In the genomic region with DNA sequence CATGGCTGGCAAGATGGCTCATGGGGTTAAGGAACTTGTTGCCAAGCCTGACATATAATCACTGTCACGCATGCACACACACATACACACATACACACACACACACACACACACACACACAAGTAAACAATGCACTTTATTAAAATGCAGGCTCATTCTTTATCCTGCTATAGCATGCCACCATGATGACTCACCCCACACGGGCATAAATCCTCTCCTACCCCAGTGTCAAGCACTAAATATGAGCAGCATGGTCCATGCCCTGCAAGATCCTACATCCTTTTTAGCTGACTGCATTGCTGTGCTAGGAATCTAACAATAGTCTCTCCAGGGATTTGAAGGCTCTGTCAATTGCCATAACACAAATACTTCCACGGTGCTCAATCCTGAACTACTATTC, we compare ENCODE assay signal across 12 mouse cellular contexts.
DNase-seq lines count a peak whose midpoint lies in the region.
"Had no signal": no experiment of that assay in that cellular context is flagged by ENCODE, and none has a peak within 500 bp of the region (broad histone marks: within the 10 kb centered on the region; RNA-seq: fewer than 3 reads in every experiment).

No protein-coding gene starts in this region.

- DNase-seq in heart, adult 11 months = peak; percentile 42
- DNase-seq in heart, adult 8-10 months (ENCODE audit: low spot score) = no peak
- DNase-seq in testis, postnatal 10 days (ENCODE audit: low spot score) = peak; percentile 18
- no peak for DNase-seq in testis, postnatal 14 days (ENCODE audit: low spot score)
- DNase-seq in NIH3T3 (ENCODE audit: low read depth) = peak; percentile 54
- DNase-seq in left cerebral cortex, postnatal 25 days (ENCODE audit: low spot score in 2 of 2) = no peak
- DNase-seq: adrenal gland, postnatal 10 days; cerebellum, adult 18-20 months; cerebellum, adult 9-10 months; cerebellum, postnatal 14 days; gastrocnemius, postnatal 14 days; heart, adult 2 months had no signal

- intact Hi-C loops in left cerebral cortex, postnatal 25 days (cut with DNase I) = loop anchor here (10.0 kb wide), 1 partner anchor 294 kb away; no protein-coding TSS in a partner anchor

Comparison
In these comparisons a context has a peak if more than half of its experiments do, and no peak if none do; other contexts are left out.
1. DNase-seq: peak in heart, adult 11 months (single experiment), testis, postnatal 10 days (single experiment) and NIH3T3 (single experiment); none in heart, adult 8-10 months (single experiment), testis, postnatal 14 days (single experiment) and left cerebral cortex, postnatal 25 days (0 of 2).